Mouse (Mus musculus) erythroblast, embryonic 14.5 days (primary cell): ENCODE data around the gene Slc22a12.

Source experiments
- GATA1 ChIP-seq: IDR thresholded peaks from 2 replicates; pipeline ENCODE4 v1.6.1; 2012; ENCODE audit warnings: low read length, inconsistent platforms, mixed read lengths
- TAL1 ChIP-seq: IDR thresholded peaks from 3 replicates; pipeline ENCODE4 v1.6.1; 2012; ENCODE audit warnings: low read length, inconsistent platforms, mixed read lengths

DNA sequence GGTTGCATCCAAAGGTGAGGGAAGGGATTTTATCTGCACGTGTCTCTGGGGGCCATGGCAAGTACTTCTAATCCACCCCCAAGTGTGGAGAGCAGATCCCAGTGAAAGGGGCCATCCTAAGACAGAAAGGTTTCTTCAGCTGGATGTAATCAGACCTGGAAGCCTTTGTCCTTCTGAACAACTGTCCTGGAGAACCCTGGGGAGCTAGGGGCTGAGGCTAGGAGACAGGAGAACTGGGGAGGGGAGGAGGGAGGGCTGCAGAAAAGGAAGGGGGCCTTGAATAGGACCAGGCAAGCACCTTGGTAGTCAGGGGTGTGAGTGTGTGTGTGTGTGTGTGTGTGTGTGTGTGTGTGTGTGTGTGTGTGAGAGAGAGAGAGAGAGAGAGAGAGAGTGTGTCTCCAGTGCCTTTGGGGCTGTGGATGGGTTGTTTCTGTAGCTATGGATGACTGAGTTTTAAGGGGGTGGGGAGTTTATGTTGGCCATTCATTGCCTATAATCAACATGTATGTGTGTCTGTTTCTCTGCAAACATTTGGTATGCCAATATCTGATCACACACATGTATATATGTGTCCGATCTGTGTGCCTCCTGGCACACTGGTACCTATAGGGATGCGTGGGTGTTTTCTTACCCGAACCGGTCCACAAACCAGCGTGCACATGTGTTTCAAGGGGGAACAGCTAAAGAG, 46.2 kb downstream of the Slc22a12 start:
- TF ChIP-seq GATA1: no peak
- no peak for TF ChIP-seq TAL1
